Mouse (Mus musculus) gastrocnemius, adult 8-10 months (tissue): ENCODE data around the gene Nrxn3. TPM values are rescaled to one million over a fixed set of nuclear protein-coding genes. Genes with fewer than 3 reads are reported as not detected.

Experiments used
- DNase-seq, 2 experiments: peaks; one replicate each; pipeline ENCODE4 v3.0.0; 2022; ENCODE audit warnings: low spot score in 2 of 2
- total RNA-seq, 4 experiments: library from RNA; stranded (reverse); gene quantifications; 2 replicates each; pipeline ENCODE4 v1.2.4; 2022

Nrxn3 gene
- total RNA-seq, 4 experiments from 2014 or later: 0.05 to 0.25 (median 0.13) TPM

DNA sequence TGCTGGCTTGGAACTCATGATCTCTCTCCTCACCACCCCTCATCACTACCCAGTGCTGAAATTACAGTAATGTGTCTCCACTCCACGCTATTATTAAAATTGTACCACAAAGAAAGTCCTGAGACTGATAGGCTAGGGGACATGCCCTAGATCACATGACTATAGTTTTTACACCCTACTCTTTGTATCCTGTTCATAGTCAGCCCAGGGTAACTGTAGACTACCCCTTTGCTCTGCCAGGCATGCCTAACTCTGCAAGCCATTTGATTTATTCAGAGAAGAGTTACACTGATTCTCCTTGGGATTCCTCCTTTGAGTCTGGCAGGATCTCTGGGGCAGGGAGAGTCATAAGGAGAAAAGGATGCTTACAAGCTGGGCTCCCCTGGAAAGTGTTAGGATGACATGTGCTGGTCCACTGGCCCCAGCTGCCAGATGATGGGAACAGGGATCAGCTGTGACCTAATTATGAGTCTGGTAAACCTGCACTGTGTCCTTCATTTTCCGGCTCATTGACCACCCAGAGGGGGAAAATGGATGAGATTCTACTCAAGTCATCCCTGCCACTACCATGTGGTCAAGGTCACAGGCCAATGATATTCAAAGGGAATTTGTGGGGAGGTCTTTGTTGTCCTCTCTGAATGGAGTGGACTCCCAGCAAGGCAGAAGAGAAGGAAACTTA lies 318.9 kb downstream of the Nrxn3 start:
- no peak for DNase-seq

DNA sequence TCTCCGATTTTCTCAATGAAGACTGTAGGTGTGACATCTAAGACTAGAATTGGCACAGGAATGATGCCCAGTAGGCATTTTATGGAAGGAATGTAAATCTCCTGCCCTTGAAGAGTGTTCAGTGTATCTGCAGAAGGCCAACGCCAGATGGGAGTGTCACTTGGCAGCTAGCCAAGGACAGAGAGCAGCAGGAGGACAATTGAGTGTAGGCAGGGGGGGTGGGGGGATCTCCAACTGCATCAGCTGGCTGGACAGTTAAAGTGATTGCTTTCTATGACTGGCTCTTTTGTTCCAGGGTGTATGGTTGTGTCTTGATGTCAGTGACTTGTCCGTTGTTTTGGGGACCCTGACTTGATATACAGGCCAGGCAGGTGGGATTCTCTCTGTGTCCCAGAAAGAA lies 326.6 kb downstream of the Nrxn3 start:
- no peak for DNase-seq

- no peak for DNase-seq
Observed at GRCm38 (mm10) chr12:89049686-89050085, 327.0 kb downstream of the Nrxn3 start.

DNA sequence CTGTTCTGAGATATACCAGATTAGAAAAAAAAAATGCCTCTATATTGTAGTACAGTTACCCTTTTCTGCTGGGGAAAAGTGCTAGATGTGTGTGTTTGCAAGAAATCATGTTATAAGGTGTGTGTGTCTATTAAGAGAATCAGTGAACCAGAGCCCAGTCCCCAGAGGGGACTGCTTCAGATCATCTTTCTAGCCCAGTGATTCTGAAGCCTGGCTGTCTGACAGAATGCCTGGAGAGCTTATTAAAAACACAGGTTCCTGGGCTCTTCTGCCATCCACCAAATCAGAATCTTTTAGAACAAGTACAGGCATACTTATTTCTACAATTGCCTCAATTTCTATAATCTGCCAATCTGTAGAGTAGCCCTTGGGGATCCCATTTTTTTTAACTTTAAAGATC lies 349.8 kb downstream of the Nrxn3 start:
- DNase-seq: no peak

DNA sequence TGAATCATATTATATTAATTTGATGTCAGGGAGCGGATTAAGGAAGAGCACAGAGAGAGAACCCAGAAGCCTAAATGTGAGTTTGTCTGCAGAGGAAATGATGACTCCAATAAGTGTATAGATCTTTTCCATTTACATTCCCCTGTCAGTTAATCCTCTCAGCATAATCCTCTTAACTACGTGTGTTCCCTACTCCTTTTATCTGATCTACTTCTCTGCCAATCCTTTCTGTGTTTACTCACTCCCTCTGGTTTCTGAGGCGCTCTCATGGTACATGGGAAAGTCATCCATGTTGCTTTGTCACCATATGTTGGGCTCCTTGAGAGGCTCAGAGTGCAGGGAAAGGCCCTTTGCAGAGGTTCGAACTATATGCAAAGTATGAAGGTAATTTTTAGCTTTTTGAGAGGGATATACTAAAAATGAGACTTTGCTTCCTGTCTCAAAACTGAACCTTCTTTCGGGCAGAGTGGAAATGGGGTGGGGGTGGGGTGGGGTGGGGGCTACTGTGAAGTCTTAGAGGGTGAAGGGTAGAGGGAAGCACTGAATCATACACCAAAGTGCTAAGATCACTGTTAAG lies 350.6 kb downstream of the Nrxn3 start:
- DNase-seq: no peak

GRCm38 (mm10) chr12:89074551-89075295 lies 352.0 kb downstream of the Nrxn3 start:
- DNase-seq: no peak

GRCm38 (mm10) chr12:89093806-89094479 lies 371.3 kb downstream of the Nrxn3 start:
- no peak for DNase-seq

GRCm38 (mm10) chr12:89097561-89097960 lies 374.9 kb downstream of the Nrxn3 start:
- no peak for DNase-seq

GRCm38 (mm10) chr12:89106029-89106733 lies 383.5 kb downstream of the Nrxn3 start:
- no peak for DNase-seq

DNA sequence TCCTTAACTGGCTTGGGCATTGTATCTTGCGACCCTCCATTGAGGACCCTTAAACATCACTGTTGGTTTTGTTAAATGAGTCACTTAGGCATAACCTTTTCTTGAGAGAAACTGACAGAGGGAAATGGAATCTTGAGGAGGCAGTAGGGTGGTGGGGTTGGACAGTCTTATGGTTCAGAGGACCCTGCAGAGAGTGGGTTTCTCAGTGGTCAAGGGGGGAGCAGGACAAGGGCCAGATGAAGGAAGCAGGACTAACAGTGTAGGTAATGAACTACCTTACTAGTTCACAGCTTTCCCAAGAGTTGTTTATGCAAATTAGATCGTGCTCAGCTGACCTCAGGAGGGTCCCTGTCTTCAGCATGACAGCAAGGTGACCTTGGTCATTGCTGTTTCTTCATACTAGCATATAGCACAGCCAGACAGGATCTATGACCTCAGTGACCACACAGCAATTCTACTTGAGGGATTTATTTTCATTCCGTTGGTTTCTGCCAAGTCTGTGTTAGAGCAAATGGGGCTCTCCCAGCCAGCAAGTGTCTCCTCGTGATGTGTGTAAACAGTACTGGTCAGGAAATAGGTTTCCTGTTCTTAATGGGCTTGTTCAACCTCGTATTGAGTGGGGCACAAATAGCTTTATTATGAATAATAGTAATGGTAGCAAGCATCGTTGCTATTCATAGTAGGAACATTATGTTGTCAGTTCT lies 384.4 kb downstream of the Nrxn3 start:
- no peak for DNase-seq

- no peak for DNase-seq
Observed at GRCm38 (mm10) chr12:89109779-89110335, 387.2 kb downstream of the Nrxn3 start.

DNA sequence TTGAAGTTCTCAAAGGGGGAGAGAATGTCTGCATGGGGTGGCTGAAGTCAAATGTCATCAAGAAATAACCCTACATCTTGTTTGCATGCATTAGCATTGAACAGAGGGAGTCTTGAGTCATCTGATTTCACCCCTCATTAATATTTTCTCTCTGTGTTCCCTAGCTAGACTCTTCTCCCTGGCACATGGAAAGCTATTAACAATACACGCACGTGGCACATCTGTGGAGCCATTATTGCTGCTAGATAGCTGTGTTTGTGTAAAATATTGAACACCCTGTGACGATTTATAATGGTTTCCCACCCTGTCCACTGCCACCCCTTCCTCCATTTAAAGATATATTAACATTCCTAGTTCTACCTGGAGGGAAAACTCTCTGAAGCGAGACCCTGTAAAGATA lies 405.9 kb downstream of the Nrxn3 start:
- DNase-seq: no peak

- no peak for DNase-seq
Observed at GRCm38 (mm10) chr12:89129139-89129907, 406.6 kb downstream of the Nrxn3 start.

DNA sequence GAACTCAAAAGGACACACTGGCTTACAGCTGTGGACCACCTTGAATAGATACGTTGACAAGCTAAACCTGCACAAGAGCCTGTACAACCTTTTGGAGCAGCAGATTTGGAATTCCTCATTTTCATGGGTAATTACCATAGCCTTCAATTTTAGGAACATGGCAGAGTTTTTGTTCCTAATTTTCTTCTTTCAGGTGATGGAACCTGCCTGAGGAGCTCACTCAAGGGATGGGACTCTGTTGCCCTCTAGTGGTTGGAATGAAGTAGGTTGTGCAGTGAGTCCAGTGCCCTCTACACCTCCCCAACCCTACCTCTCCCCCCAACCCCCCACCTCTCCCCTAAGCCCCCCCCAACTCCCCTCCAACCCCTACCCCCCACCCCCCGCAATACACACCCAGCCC lies 411.7 kb downstream of the Nrxn3 start:
- DNase-seq: no peak

- DNase-seq: no peak
Observed at GRCm38 (mm10) chr12:89134774-89135307, 412.2 kb downstream of the Nrxn3 start.

- DNase-seq: no peak
Observed at GRCm38 (mm10) chr12:89148974-89149411, 426.3 kb downstream of the Nrxn3 start.

- no peak for DNase-seq
Observed at GRCm38 (mm10) chr12:89149455-89149854, 426.8 kb downstream of the Nrxn3 start.

GRCm38 (mm10) chr12:89156086-89156757 lies 433.5 kb downstream of the Nrxn3 start:
- no peak for DNase-seq

DNA sequence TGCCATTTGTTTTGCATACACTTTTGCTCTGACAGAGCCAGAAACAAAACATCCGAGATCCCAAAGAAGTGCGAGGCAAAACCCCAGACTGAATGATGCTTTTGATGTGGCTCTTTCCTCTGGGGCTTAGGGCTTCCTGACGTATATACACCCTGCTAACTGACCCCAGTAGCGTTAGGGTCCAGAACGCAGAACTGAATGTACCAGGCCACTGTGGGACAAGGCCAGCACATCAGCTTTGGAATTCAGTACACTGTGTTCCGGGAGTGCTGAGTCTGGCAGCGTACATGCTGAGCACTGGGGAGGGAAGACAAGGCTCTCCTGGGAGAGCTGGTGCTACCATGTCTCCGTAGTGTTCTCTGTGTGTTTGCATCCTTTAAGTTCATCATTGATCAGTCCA lies 436.7 kb downstream of the Nrxn3 start:
- no peak for DNase-seq
